Mouse (Mus musculus) MEL (cell line): ENCODE data around the gene Sdccag8. TPM values are rescaled to one million over a fixed set of nuclear protein-coding genes. Genes with fewer than 3 reads are reported as not detected.

Experiments used
- DNase-seq: peaks from one replicate; pipeline ENCODE4 v3.0.0; 2011; ENCODE audit warnings: low read depth, low spot score
- H3K27ac ChIP-seq: 2 replicates; pipeline ENCODE4 v1.5.1; 2012; ENCODE audit warnings: low read depth, mild to moderate bottlenecking, control low read depth, low read length, moderate library complexity; ENCODE audit not compliant: control insufficient read depth
- H3K27me3 ChIP-seq, 2 experiments: fragments of 150-350 bp in 1 of 2; sonication (generic) in 1 of 2; 2 replicates each; pipeline ENCODE4 v1.6.1; 2012; ENCODE audit warnings: low read length in 2 of 2, mild to moderate bottlenecking in 2 of 2, improper control_type of control experiment in 1 of 2, moderate library complexity in 1 of 2; ENCODE audit not compliant: insufficient read depth in 2 of 2, control insufficient read depth in 1 of 2
- H3K36me3 ChIP-seq, 2 experiments: 2 replicates each; pipeline ENCODE4 v1.6.1; 2012 to 2014; ENCODE audit warnings: low read length in 2 of 2, improper control_type of control experiment in 1 of 2, inconsistent platforms in 1 of 2, mild to moderate bottlenecking in 1 of 2; ENCODE audit not compliant: insufficient read depth in 2 of 2, control insufficient read depth in 1 of 2
- H3K4me1 ChIP-seq, 2 experiments: fragments of 150-350 bp in 1 of 2; sonication (generic) in 1 of 2; 2 replicates each; pipeline ENCODE4 v1.6.1; 2012; ENCODE audit warnings: low read length in 2 of 2, improper control_type of control experiment in 1 of 2, mild to moderate bottlenecking in 1 of 2; ENCODE audit not compliant: insufficient read depth in 2 of 2, control insufficient read depth in 1 of 2
- H3K4me3 ChIP-seq, 2 experiments: fragments of 150-350 bp in 1 of 2; sonication (generic) in 1 of 2; 2 replicates each; pipeline ENCODE4 v1.5.1; 2012; ENCODE audit warnings: low read depth in 2 of 2, low read length in 2 of 2, mild to moderate bottlenecking in 2 of 2, moderate library complexity in 2 of 2, control low read depth in 1 of 2, improper control_type of control experiment in 1 of 2; ENCODE audit not compliant: control insufficient read depth in 1 of 2, insufficient read depth in 1 of 2
- H3K79me2 ChIP-seq: 2 replicates; pipeline ENCODE4 v1.6.1; 2012; ENCODE audit warnings: mild to moderate bottlenecking, low read length, moderate library complexity; ENCODE audit not compliant: control insufficient read depth, poor library complexity, insufficient read depth
- H3K9ac ChIP-seq: 2 replicates; pipeline ENCODE4 v1.6.1; 2012; ENCODE audit warnings: low read depth, mild to moderate bottlenecking, control low read depth, low read length, moderate library complexity; ENCODE audit not compliant: control insufficient read depth, poor library complexity, severe bottlenecking
- H3K9me3 ChIP-seq: fragments of 150-350 bp; sonication (generic); replicated peaks from 2 replicates; pipeline ENCODE4 v1.6.1; 2012; ENCODE audit warnings: mild to moderate bottlenecking, low read length, improper control_type of control experiment, moderate library complexity; ENCODE audit not compliant: insufficient read depth
- BHLHE40 ChIP-seq: IDR thresholded peaks from 2 replicates; pipeline ENCODE4 v1.6.1; 2012; ENCODE audit warnings: low read depth, mild to moderate bottlenecking, inconsistent platforms, low read length, improper control_type of control experiment, borderline replicate concordance
- ELF1 ChIP-seq: IDR thresholded peaks from 2 replicates; pipeline ENCODE4 v1.6.1; 2014; ENCODE audit warnings: low read depth, mild to moderate bottlenecking, inconsistent platforms, low read length, improper control_type of control experiment, moderate library complexity
- EP300 ChIP-seq, 2 experiments: IDR thresholded peaks; 2 replicates each; pipeline ENCODE4 v1.6.1; 2011; ENCODE audit warnings: improper control_type of control experiment in 2 of 2, low read length in 2 of 2, low read depth in 1 of 2, mild to moderate bottlenecking in 1 of 2
- ETS1 ChIP-seq: IDR thresholded peaks from 2 replicates; pipeline ENCODE4 v1.6.1; 2012; ENCODE audit warnings: low read depth, mild to moderate bottlenecking, inconsistent platforms, low read length, improper control_type of control experiment, moderate library complexity
- GABPA ChIP-seq: IDR thresholded peaks from 2 replicates; pipeline ENCODE4 v1.6.1; 2012; ENCODE audit warnings: low read depth, mild to moderate bottlenecking, inconsistent platforms, low read length, improper control_type of control experiment, moderate library complexity
- GATA1 ChIP-seq: IDR thresholded peaks from 2 replicates; pipeline ENCODE4 v1.6.1; 2011; ENCODE audit warnings: low read depth, low read length, improper control_type of control experiment
- JUND ChIP-seq: IDR thresholded peaks from 2 replicates; pipeline ENCODE4 v1.6.1; 2011; ENCODE audit warnings: low read depth, mild to moderate bottlenecking, improper control_type of control experiment, low read length
- MAZ ChIP-seq: IDR thresholded peaks from 2 replicates; pipeline ENCODE4 v1.6.1; 2012; ENCODE audit warnings: low read depth, mild to moderate bottlenecking, inconsistent platforms, low read length, improper control_type of control experiment
- MYC ChIP-seq: IDR thresholded peaks from 2 replicates; pipeline ENCODE4 v1.6.1; 2011; ENCODE audit warnings: low read depth, mild to moderate bottlenecking, low read length, improper control_type of control experiment, moderate library complexity
- POLR2AphosphoS2 ChIP-seq: IDR thresholded peaks from 2 replicates; pipeline ENCODE4 v1.6.1; 2011; ENCODE audit warnings: low read length, improper control_type of control experiment
- POLR2AphosphoS5 ChIP-seq: IDR thresholded peaks from 2 replicates; pipeline ENCODE4 v1.6.1; 2012; ENCODE audit warnings: low read depth, borderline replicate concordance, mild to moderate bottlenecking, inconsistent platforms, low read length, moderate library complexity, mixed read lengths
- SIN3A ChIP-seq: IDR thresholded peaks from 2 replicates; pipeline ENCODE4 v1.6.1; 2012; ENCODE audit warnings: low read length, improper control_type of control experiment, inconsistent platforms
- TAL1 ChIP-seq: IDR thresholded peaks from 2 replicates; pipeline ENCODE4 v1.6.1; 2012; ENCODE audit warnings: mild to moderate bottlenecking, inconsistent platforms, low read length, moderate library complexity, mixed read lengths
- TCF12 ChIP-seq: IDR thresholded peaks from 2 replicates; pipeline ENCODE4 v1.6.1; 2014; ENCODE audit warnings: low read depth, mild to moderate bottlenecking, inconsistent platforms, low read length, improper control_type of control experiment, moderate library complexity
- UBTF ChIP-seq: IDR thresholded peaks from 2 replicates; pipeline ENCODE4 v1.6.1; 2012; ENCODE audit warnings: low read depth, mild to moderate bottlenecking, inconsistent platforms, low read length, improper control_type of control experiment, moderate library complexity, borderline replicate concordance; ENCODE audit not compliant: insufficient read depth
- USF1 ChIP-seq: IDR thresholded peaks from 2 replicates; pipeline ENCODE4 v1.6.1; 2014; ENCODE audit warnings: low read depth, mild to moderate bottlenecking, inconsistent platforms, low read length, improper control_type of control experiment, moderate library complexity
- polyA plus RNA-seq, 2 experiments: library from polyadenylated mRNA; stranded (reverse) in 1 of 2; unstranded in 1 of 2; fragments of >175 nt in 1 of 2; fragments of >200 nt in 1 of 2; gene quantifications; 2 replicates each; pipeline versions ENCODE4 v1.2.1 to v1.2.4; 2012; ENCODE audit warnings: low replicate concordance in 2 of 2, low read depth in 1 of 2; ENCODE audit not compliant: insufficient read length in 2 of 2, insufficient read depth in 1 of 2, missing spikeins in 1 of 2
- total RNA-seq: library from RNA; depleted of rRNA; stranded (reverse); fragments of 300-350 nt; gene quantifications from 2 replicates; pipeline ENCODE4 v1.2.3, GENCODE M21; 2012

Gene Sdccag8
- total and polyA plus RNA-seq, 3 experiments: 4.6 to 7.8 TPM; not detected in 1

GRCm38 (mm10) chr1:176985691-176986090 lies 171.2 kb downstream of the Sdccag8 start:
- H3K27ac ChIP-seq: no peak overlapping the region
- H3K79me2 ChIP-seq: no peaks in the 10 kb centered on the region
- peaks cover 0 to 3% of the 10 kb centered on the region in 2 experiments; a peak in 2 of 4 replicates for H3K36me3 ChIP-seq
- no peak overlapping the region for H3K9ac ChIP-seq
- no peaks in the 10 kb centered on the region for H3K27me3 ChIP-seq
- TF ChIP-seq SIN3A (no peak), BHLHE40 (no peak)
- no peak for DNase-seq
- H3K4me3 ChIP-seq: no peak overlapping the region
- H3K4me1 ChIP-seq: peaks cover 0 to 8% of the 10 kb centered on the region in 2 experiments; a peak in 1 of 4 replicates
- H3K9me3 ChIP-seq: no peaks in the 10 kb centered on the region

GRCm38 (mm10) chr1:176986275-176986674 lies 171.8 kb downstream of the Sdccag8 start:
- 0 out of 2 replicates have a peak, but pooled peaks have one; percentile 47 for TF ChIP-seq MYC
- no peak for TF ChIP-seq POLR2AphosphoS5
- no peak for TF ChIP-seq TCF12
- TF ChIP-seq GATA1: no peak; the same call in 1 of the 2 replicates
- H3K27ac ChIP-seq: no peak overlapping the region

GRCm38 (mm10) chr1:176986990-176987740 lies 172.7 kb downstream of the Sdccag8 start:
- no peaks in the 10 kb centered on the region for H3K9me3 ChIP-seq
- no peak overlapping the region for H3K27ac ChIP-seq
- H3K36me3 ChIP-seq: peaks cover 0 to 11% of the 10 kb centered on the region in 2 experiments; a peak in 2 of 4 replicates
- H3K9ac ChIP-seq: no peak overlapping the region
- no peaks in the 10 kb centered on the region for H3K27me3 ChIP-seq
- DNase-seq: no peak
- peaks cover 2 to 9% of the 10 kb centered on the region in 2 experiments; a peak in 3 of 4 replicates for H3K4me1 ChIP-seq
- TF ChIP-seq POLR2AphosphoS5: no peak
- TF ChIP-seq TAL1: no peak
- TF ChIP-seq TCF12: no peak
- no peak for TF ChIP-seq MAZ
- TF ChIP-seq ELF1: no peak
- no peak for TF ChIP-seq UBTF
- no peak for TF ChIP-seq GABPA
- no peak for TF ChIP-seq USF1
- TF ChIP-seq JUND: no peak
- TF ChIP-seq ETS1: no peak
- no peak for TF ChIP-seq POLR2AphosphoS2
- TF ChIP-seq EP300 (IDR thresholded peaks at IDR 0.05; ENCODE audit: low read depth in 1 of 2, low read length in 2 of 2): no peak
- H3K79me2 ChIP-seq: no peaks in the 10 kb centered on the region
- no peak overlapping the region for H3K4me3 ChIP-seq

More at GRCm38 (mm10) chr1:176986275-176986674, 171.8 kb downstream of the Sdccag8 start:
- peak; percentile 44 for DNase-seq
- no peaks in the 10 kb centered on the region for H3K27me3 ChIP-seq
- H3K79me2 ChIP-seq: no peaks in the 10 kb centered on the region
- H3K9ac ChIP-seq: no peak overlapping the region
- H3K4me1 ChIP-seq: peaks cover 0 to 8% of the 10 kb centered on the region in 2 experiments; a peak in 2 of 4 replicates
- no peaks in the 10 kb centered on the region for H3K9me3 ChIP-seq
- no peak overlapping the region for H3K4me3 ChIP-seq
- peaks cover 0 to 6% of the 10 kb centered on the region in 2 experiments; a peak in 2 of 4 replicates for H3K36me3 ChIP-seq
